Mouse (Mus musculus): ENCODE results near the gene Rab31. TPM values are rescaled to one million over a fixed set of nuclear protein-coding genes. Genes with fewer than 3 reads are reported as not detected.

The Rab31 gene
- polyA plus RNA-seq, 1 experiment: 48.9 TPM

DNA sequence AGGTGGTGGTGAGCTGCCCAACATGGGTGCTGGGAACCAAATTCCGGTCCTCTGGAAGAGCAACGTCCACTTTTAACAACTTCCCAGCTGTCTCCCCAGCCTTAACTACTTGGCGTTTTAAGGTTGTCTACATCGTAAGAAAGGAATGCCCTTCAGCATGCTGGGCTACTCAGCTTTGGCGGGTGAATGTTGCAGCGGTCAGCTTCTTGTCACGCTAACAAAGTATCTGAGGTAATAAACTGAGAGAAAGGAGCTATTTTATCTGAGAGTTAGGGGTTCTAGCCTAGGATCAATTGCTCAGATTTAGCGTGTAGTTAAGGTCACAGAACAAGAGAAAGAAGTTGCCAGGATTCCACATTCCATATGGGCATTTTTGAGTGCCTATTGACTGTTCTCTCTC is 71.2 kb downstream of the Rab31 start:
- Histone ChIP-seq H3K4me1 (ENCODE audit: control insufficient read depth, insufficient read depth, low read length) (0 out of 2 replicates have a peak, but pooled peaks cover 3% of the 10 kb centered on the region), H3K4me3 (replicated peaks; ENCODE audit: extremely low read depth, low read depth, low read length) (no peak overlapping the region)
- DNase-seq: no peak
- TF ChIP-seq POLR2A (IDR thresholded peaks at IDR 0.05; ENCODE audit: borderline replicate concordance, extremely low read depth, low read depth, low read length): no peak
- 60% methylated on average over 8 of the region's 8 CpGs for WGBS

DNA sequence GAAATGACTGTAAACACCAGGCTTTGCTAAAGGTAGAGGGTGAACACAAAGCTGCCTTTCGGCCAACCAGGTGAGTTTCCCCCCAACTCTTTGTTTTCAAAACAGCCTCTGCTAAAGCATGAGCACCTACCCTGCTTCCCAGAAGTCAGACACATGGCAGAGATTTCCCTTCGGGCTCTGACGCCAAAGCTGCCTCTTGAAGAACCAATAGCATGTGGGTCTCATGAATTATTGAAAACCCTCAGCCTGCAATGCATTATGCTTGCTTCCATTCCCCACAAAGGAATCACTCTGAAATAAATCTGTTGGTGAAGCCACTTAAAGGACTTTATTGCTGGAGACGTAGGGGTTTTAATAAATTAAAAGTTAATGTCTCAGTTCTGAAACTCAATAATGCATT is 72.5 kb downstream of the Rab31 start:
- WGBS: 90% methylated on average over 4 of the region's 4 CpGs
- no peaks in the 10 kb centered on the region for H3K4me1 ChIP-seq (ENCODE audit: control insufficient read depth, insufficient read depth, low read length)
- TF ChIP-seq CTCF (IDR thresholded peaks at IDR 0.05; ENCODE audit: insufficient read depth, low read length) (no peak), POLR2A (IDR thresholded peaks at IDR 0.05; ENCODE audit: borderline replicate concordance, extremely low read depth, low read depth, low read length) (no peak)
- no peak overlapping the region for H3K4me3 ChIP-seq (replicated peaks; ENCODE audit: extremely low read depth, low read depth, low read length)
- DNase-seq: no peak

DNA sequence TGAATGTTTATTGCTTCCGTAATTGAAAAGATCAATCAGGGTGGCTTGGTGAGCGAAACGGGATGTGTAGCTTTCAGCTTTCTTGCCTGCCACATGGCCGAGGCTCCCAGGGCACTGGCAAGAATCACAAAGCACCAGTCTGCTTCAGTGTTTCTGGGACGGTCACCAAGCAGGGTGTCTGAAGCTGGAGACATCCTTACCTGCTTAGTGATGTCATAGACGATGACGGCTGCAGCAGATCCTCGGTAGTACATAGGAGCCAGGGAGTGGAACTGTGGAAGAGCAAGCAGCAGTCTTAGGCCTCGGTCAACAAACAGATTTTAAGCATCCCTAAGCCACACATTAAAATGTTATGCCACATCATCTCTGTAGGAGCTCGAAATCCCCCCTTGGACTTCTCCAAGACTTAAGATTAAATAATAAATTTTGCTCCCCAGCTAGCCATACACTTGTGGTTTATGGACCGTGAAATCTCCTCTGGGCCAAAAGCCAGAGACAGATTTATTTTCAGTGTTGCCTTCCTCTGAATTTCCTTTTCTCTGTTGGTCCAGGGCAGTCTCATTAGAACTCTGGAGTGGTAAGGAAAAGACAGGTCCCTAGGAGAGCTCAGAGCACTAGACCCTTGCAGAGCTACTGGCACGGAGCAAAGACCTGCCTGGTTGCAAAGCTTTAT is 74.6 kb downstream of the Rab31 start:
- 86% methylated on average over 12 of the region's 12 CpGs for WGBS
- TF ChIP-seq POLR2A (IDR thresholded peaks at IDR 0.05; ENCODE audit: borderline replicate concordance, extremely low read depth, low read depth, low read length) (no peak), CTCF (IDR thresholded peaks at IDR 0.05; ENCODE audit: insufficient read depth, low read length) (no peak)
- no peak for DNase-seq
- no peaks in the 10 kb centered on the region for H3K4me1 ChIP-seq (ENCODE audit: control insufficient read depth, insufficient read depth, low read length)
- no peak overlapping the region for H3K4me3 ChIP-seq (replicated peaks; ENCODE audit: extremely low read depth, low read depth, low read length)

DNA sequence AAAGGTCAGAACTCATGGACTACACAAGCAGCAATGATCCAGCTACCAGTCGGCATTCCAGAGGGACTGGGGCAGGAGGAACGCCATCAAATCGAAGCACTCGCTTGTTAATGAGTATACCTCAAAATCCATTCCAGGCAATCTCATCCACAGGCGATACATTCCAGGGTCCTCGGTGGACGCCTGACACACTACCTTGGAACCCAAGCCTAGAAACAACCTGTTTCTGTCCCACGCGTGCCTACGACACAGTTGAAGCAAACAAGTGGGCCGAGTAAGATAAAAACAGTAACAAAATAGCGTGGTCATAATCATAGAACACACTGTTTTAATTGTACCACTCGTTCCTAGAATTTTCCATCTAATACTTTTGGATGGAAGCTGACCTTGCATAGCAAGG is 75.6 kb downstream of the Rab31 start:
- no peak overlapping the region for H3K4me3 ChIP-seq (replicated peaks; ENCODE audit: extremely low read depth, low read depth, low read length)
- H3K4me1 ChIP-seq (ENCODE audit: control insufficient read depth, insufficient read depth, low read length): no peaks in the 10 kb centered on the region
- no peak for TF ChIP-seq CTCF (IDR thresholded peaks at IDR 0.05; ENCODE audit: insufficient read depth, low read length)
- TF ChIP-seq POLR2A (IDR thresholded peaks at IDR 0.05; ENCODE audit: borderline replicate concordance, extremely low read depth, low read depth, low read length): no peak
- DNase-seq: no peak
- WGBS: 95% methylated on average over 13 of the region's 13 CpGs

DNA sequence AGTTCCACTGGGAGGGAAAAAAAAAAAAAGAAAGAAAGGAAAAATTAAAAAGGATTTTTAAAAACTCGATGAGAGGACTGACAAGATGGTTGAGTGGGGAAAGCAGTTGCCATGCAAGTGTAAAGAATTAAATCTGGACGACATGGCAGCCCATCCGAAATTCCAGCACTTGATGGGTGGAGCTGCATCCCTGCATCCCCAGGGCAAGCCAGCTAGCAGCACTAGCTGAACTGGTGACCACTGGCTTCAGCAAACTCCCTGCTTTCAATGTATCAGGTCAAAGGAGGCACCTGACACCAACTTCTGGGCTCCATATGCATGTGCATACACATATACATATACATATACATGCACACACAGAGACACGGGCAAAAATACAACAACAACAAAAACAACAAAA is 80.3 kb downstream of the Rab31 start:
- no peak overlapping the region for H3K4me3 ChIP-seq (replicated peaks; ENCODE audit: extremely low read depth, low read depth, low read length)
- DNase-seq: no peak
- WGBS: 80% methylated on average over 4 of the region's 4 CpGs
- TF ChIP-seq CTCF (IDR thresholded peaks at IDR 0.05; ENCODE audit: insufficient read depth, low read length): no peak
- no peak for TF ChIP-seq POLR2A (IDR thresholded peaks at IDR 0.05; ENCODE audit: borderline replicate concordance, extremely low read depth, low read depth, low read length)
- no peaks in the 10 kb centered on the region for H3K4me1 ChIP-seq (ENCODE audit: control insufficient read depth, insufficient read depth, low read length)

DNA sequence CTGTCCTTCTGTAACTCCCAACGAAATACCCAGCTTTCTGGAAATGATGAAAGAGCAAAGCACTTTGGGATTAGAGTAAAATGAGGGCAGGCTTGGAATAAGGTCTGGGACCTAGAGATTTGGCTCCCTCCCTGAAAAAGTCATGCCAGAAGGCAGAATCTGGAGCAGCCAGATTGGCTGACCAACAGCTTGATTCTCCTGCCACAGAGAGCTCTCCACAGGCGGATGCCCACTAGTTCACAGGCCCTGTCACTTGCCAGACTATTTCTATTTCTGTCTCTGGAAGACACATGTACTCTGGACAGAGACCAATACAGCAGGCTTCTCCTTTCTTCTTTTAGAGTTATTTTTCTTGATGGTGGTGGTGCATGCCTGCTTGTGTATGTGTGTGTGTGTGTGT is 88.8 kb downstream of the Rab31 start:
- TF ChIP-seq CTCF (IDR thresholded peaks at IDR 0.05; ENCODE audit: insufficient read depth, low read length) (no peak), POLR2A (IDR thresholded peaks at IDR 0.05; ENCODE audit: borderline replicate concordance, extremely low read depth, low read depth, low read length) (no peak)
- Histone ChIP-seq H3K4me3 (replicated peaks; ENCODE audit: extremely low read depth, low read depth, low read length) (no peak overlapping the region), H3K4me1 (ENCODE audit: control insufficient read depth, insufficient read depth, low read length) (0 out of 2 replicates have a peak, but pooled peaks cover 3% of the 10 kb centered on the region)
- WGBS: 65% methylated on average over 2 of the region's 2 CpGs
- DNase-seq: no peak

DNA sequence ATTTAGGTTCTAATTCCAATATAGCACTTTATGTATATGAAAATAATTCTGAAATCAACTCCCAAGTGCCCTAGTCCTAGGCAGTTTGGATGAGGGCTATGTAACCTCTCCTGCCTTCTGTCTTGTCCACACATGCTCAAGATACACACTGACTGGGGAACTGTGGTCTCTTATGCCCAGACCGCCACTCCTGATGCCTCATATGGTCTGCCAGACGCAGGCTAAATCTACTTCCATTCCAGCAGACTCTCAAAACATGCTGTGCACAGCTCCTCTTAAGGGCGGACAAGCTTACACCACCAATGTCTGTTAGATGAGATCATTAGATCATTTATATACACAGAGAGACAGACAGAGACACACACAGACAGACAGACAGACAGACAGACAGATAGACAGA is 89.2 kb downstream of the Rab31 start:
- TF ChIP-seq CTCF (IDR thresholded peaks at IDR 0.05; ENCODE audit: insufficient read depth, low read length) (no peak), POLR2A (IDR thresholded peaks at IDR 0.05; ENCODE audit: borderline replicate concordance, extremely low read depth, low read depth, low read length) (no peak)
- H3K4me3 ChIP-seq (replicated peaks; ENCODE audit: extremely low read depth, low read depth, low read length): no peak overlapping the region
- 0 out of 2 replicates have a peak, but pooled peaks cover 3% of the 10 kb centered on the region for H3K4me1 ChIP-seq (ENCODE audit: control insufficient read depth, insufficient read depth, low read length)
- WGBS: 80% methylated on average over 3 of the region's 3 CpGs
- no peak for DNase-seq

DNA sequence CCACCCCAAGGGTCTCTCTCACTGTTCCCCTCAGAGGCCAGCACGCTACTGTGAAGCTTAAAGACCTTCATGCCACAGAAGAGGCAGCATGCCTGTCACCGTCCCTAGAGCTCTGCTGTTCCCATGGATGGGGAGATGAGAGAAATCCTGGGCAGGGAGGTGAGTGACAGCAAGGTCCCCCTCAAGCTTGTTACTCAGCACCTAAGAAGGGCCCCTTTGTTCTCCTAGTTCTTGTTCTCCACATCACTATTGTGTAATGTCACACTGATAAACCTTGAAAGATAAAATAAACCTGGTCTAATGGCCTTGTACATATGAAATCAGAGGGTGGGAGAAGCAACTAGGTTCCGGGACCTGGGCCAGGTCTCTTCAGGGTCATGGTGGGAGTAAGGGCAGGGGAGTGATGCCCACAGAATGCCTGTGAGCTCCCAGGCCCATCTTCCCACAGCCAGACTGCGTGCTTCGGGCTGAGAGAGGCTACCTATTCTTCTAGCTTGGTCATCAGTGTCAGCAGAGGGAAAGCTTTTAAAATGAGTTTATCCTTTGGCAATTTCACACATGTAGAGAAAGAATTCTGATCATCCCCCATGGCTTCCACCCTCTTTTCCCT is 90.4 kb downstream of the Rab31 start:
- H3K4me3 ChIP-seq (replicated peaks; ENCODE audit: extremely low read depth, low read depth, low read length): no peak overlapping the region
- H3K4me1 ChIP-seq (ENCODE audit: control insufficient read depth, insufficient read depth, low read length): 0 out of 2 replicates have a peak, but pooled peaks cover 3% of the 10 kb centered on the region
- WGBS: 91% methylated on average over 5 of the region's 5 CpGs
- TF ChIP-seq POLR2A (IDR thresholded peaks at IDR 0.05; ENCODE audit: borderline replicate concordance, extremely low read depth, low read depth, low read length): no peak
- no peak for TF ChIP-seq CTCF (IDR thresholded peaks at IDR 0.05; ENCODE audit: insufficient read depth, low read length)
- DNase-seq: no peak

DNA sequence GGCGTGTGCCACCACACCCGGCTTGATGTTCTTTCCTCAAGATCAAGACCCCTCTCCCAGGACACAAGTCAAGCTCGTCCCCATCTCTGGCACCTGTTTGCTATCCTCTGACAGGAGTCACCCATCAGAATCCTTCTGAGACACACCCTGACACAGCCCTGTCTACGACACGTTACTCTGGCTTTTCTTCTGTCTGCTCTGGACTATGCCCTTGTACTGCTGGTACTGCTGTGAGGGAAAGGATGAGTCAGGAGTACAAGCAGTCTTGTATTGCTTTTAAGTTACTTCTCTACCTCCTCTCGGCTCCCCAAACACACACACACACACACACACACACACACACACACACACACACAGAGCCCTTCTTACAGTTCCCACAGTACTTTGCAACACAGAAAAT is 91.0 kb downstream of the Rab31 start:
- DNase-seq: no peak
- 89% methylated on average over 6 of the region's 6 CpGs for WGBS
- H3K4me3 ChIP-seq (replicated peaks; ENCODE audit: extremely low read depth, low read depth, low read length): no peak overlapping the region
- 0 out of 2 replicates have a peak, but pooled peaks cover 3% of the 10 kb centered on the region for H3K4me1 ChIP-seq (ENCODE audit: control insufficient read depth, insufficient read depth, low read length)
- TF ChIP-seq CTCF (IDR thresholded peaks at IDR 0.05; ENCODE audit: insufficient read depth, low read length) (no peak), POLR2A (IDR thresholded peaks at IDR 0.05; ENCODE audit: borderline replicate concordance, extremely low read depth, low read depth, low read length) (no peak)

Data from lung, adult 2 months (tissue).